Mouse (Mus musculus): ENCODE results near the gene Heatr4. TPM values are rescaled to one million over a fixed set of nuclear protein-coding genes. Genes with fewer than 3 reads are reported as not detected.

The Heatr4 gene
- total RNA-seq, 1 experiment from 2014 or later, result not detected

- DNase-seq, result no peak
Observed at GRCm38 (mm10) chr12:83998341-83999107, 13.9 kb upstream of the Heatr4 start.

GRCm38 (mm10) chr12:83997221-83997620 lies 12.6 kb upstream of the Heatr4 start:
- DNase-seq, result no peak

GRCm38 (mm10) chr12:83989378-83989777 lies 4.7 kb upstream of the Heatr4 start:
- no peak for DNase-seq

- DNase-seq, result no peak
Observed at GRCm38 (mm10) chr12:83988483-83988882, 3.8 kb upstream of the Heatr4 start.

- DNase-seq, result peak; percentile 60
Observed at GRCm38 (mm10) chr12:83987583-83988441, 3.2 kb upstream of the Heatr4 start, which contains the start of gene Acot2. Gene Acot2, plus strand, starts transcription at chr12:83987861.

GRCm38 (mm10) chr12:83987242-83987582 lies 2.6 kb upstream of the Heatr4 start:
- DNase-seq, result no peak

- no peak for DNase-seq
Observed at GRCm38 (mm10) chr12:83981615-83982014, 3.0 kb downstream of the Heatr4 start.

- DNase-seq, result no peak
Observed at GRCm38 (mm10) chr12:83978862-83979261, 5.8 kb downstream of the Heatr4 start.

GRCm38 (mm10) chr12:83972117-83972516 lies 12.5 kb downstream of the Heatr4 start:
- no peak for DNase-seq

- no peak for DNase-seq
Observed at GRCm38 (mm10) chr12:83965235-83965634, 19.4 kb downstream of the Heatr4 start.

- no peak for DNase-seq
Observed at GRCm38 (mm10) chr12:83958278-83958677, 26.4 kb downstream of the Heatr4 start.

GRCm38 (mm10) chr12:83951711-83952575 lies 32.7 kb downstream of the Heatr4 start:
- DNase-seq, result no peak

- DNase-seq, result peak; percentile 51
Observed at GRCm38 (mm10) chr12:83950840-83951701, 33.6 kb downstream of the Heatr4 start.

GRCm38 (mm10) chr12:83950493-83950839 lies 34.2 kb downstream of the Heatr4 start, which contains the start of gene Riox1:
Gene Riox1, plus strand, starts transcription at chr12:83950608.
- DNase-seq, result peak; percentile 86

- no peak for DNase-seq
Observed at GRCm38 (mm10) chr12:83949776-83950492, 34.7 kb downstream of the Heatr4 start.

- DNase-seq, result no peak
Observed at GRCm38 (mm10) chr12:83949043-83949442, 35.6 kb downstream of the Heatr4 start.

GRCm38 (mm10) chr12:83947260-83947811 lies 37.3 kb downstream of the Heatr4 start:
- no peak for DNase-seq

- DNase-seq, result no peak
Observed at GRCm38 (mm10) chr12:83941938-83942337, 42.7 kb downstream of the Heatr4 start.

- DNase-seq, result no peak
Observed at GRCm38 (mm10) chr12:83940031-83940430, 44.6 kb downstream of the Heatr4 start.

GRCm38 (mm10) chr12:83939332-83939731 lies 45.3 kb downstream of the Heatr4 start:
- no peak for DNase-seq
